Mouse (Mus musculus) right cerebral cortex, adult 18-20 months (tissue): Measurements from ENCODE around the gene Siva1.

Experiments
- DNase-seq: peaks from one replicate; pipeline ENCODE4 v3.0.0; 2022; ENCODE audit warnings: mixed read lengths

Gene Siva1

GRCm38 (mm10) chr12:112625700-112626099 lies 18.8 kb upstream of the Siva1 start:
- no peak for DNase-seq

DNA sequence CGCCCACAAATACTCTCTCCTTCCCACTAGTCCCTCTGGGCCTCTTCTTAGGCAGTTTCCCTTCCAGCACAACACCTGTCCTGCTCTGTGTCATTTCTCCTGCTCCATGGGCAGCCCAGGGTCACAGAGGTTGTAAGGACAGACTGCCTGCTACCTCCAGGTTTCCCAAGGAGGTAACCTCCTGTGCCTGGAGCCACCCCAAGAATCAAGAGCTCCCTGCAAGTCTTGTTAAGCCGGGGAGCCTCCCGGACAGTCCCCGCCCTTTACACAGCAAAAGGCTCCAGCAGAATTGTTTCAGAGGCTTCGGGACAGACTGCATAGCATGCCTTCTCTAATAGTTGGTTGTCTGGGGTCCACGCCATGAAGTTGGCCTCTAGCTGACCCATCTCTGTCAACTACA lies 18.0 kb upstream of the Siva1 start:
- DNase-seq, result no peak

GRCm38 (mm10) chr12:112627097-112627881 lies 17.2 kb upstream of the Siva1 start:
- DNase-seq, result no peak

DNA sequence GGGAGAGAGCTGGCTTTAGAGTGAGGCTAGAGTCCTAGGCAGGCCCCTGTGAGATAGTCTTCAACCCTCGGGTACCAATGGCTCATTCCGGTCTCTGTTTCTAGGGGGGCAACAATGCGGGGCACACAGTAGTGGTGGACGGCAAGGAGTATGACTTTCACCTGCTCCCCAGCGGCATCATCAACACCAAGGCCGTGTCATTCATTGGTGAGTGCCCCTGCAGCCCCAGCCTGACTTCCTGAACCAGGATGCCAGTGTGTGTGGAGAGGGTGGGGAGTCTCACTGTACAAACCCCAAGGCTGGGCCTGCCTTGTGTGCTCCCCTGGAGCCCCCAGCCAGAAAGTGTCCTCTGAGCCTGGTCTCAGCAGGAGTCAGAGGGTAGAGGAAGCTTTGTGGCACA lies 16.3 kb upstream of the Siva1 start:
- no peak for DNase-seq

DNA sequence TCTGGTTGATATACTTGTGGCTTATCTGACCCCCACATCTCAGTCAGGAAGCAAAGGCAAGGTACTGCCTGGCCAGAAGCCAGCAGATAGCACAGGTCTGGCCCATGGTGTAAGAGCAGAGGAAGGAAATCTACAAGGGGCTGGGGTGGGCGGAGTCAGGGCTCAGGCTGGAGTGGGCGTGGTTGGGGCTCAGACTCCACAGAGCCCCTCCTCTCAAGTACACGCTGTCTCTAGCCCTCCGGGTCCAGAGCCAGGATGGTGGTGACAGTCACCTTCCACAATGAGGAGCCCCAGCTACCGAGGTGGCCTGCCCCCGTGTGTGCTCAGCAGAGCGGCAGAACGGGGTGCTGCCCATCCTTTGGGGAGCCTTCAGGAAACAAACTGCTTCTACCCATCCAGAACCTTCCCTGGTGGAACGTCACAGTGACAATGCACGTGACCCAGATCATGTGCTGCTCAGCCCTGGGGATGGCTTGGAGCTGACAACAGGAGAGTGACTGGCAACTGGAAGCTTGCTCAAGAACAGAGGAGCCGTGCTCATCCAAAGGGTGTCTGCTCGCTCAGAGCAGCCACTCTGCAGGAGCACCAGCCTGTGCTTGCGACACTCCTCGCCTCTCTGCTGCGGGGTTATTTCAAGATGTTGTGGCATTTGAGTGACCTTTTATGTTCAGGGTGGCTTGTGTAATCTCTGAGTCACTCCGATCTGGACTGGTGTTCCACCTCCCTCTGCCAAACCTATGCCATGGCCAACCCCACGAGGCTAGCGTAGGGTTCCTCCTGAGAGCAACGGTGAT lies 15.4 kb upstream of the Siva1 start:
- DNase-seq, result peak; percentile 65

DNA sequence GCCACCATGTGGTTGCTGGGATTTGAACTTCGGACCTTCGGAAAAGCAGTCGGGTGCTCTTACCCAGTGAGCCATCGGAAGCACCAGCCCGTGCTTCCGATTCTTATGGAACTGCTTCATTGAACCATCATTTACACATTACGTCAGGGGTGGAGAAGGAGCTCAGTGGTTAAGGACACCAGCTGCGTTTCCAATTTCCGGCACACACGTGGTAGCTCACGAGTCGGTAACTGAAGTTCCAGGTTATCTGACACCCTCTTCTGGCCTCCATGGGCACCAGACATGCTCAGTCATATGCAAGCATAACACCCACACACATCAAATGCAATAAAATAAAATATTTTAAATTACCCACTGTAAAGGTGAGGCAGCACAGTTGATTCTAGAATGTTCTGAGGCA lies 14.4 kb upstream of the Siva1 start:
- DNase-seq, result no peak

- no peak for DNase-seq
Measured at GRCm38 (mm10) chr12:112630796-112631195, 13.7 kb upstream of the Siva1 start.

GRCm38 (mm10) chr12:112631472-112631871 lies 13.0 kb upstream of the Siva1 start:
- DNase-seq, result no peak

DNA sequence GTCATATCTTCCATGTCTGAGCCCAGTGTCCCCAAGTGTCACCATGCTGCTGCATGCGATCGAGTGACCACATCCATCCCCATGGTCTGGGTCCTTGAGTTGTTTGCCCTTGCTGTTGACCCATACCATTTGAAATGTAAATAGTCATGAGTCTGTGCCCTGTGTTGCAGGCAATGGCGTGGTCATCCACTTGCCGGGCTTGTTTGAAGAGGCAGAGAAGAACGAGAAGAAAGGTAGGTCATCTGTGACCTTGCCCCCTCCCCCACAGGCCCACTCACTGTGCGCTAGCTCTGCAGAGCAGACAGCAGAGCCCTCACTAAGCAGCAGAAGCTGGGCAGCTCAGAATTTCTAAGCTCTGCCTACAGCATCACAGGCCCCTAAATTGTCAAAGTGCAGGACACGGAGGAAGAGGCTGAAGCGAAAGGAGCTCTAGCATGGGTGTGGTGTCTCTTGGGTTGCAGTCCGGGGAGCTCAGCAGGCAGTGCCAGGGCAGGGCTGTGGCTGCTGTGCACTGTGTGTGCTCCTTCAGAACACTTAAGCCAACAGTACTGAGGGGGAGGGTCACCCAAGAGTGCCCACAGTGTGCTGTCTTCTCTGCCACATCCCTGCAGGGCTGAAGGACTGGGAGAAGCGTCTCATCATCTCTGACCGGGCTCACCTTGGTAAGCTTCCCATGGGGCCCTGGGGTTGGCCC lies 12.2 kb upstream of the Siva1 start:
- DNase-seq, result no peak

- DNase-seq, result no peak
Measured at GRCm38 (mm10) chr12:112632907-112633306, 11.6 kb upstream of the Siva1 start.

- no peak for DNase-seq
Measured at GRCm38 (mm10) chr12:112633686-112634085, 10.8 kb upstream of the Siva1 start.

GRCm38 (mm10) chr12:112639526-112639925 lies 5.0 kb upstream of the Siva1 start:
- no peak for DNase-seq

DNA sequence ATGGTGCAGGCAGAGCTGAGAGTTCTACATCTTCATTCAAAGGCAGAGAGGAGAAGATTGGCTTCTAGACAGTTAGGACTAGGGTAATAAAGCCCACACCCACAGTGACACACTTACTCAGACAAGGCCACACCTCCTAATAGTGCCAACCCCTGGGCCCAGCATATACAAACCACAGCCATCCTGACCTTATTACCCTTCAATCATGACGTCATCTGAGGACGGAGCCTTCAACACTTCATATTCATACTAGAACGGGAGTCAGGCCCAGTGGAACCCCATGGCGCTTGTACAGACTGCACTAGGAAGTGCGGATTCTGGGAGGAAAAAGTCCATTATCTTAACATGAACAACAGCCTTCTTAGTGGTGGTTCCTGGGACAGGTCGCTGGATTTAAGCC lies 1.4 kb upstream of the Siva1 start:
- no peak for DNase-seq

DNA sequence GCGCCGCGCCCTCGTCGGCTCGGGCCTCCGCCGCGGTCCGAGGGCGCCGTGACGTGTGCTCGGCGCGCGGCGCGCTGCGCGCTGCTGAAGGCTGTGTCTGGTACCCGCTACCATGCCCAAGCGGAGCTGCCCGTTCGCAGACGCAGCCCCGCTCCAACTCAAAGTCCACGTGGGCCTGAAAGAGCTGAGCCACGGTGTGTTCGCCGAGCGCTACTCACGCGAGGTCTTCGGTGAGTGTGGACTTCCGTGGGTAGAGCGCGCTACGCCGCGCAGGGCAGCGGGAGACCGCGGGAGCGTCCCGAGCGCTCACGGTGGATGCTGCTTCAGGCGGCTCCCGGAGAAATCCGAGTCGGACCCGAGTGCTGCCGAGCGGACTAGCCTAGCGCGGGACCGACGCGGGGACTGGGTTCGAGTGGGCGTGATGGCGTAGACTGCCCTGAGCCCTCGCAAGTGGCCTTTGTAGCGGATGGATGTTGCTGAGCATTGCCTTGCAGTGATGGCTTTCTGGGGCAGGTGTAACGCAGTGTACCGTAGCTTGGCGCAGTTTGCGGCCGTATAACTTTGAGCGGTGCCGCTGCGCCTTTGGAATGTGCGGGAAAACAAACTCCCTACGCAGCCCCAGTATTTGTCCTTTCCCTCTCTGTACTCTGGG lies 502 bp downstream of the Siva1 start:
- DNase-seq, result peak; percentile 61

- DNase-seq, result no peak
Measured at GRCm38 (mm10) chr12:112646139-112646538, 1.7 kb downstream of the Siva1 start.

- DNase-seq, result no peak
Measured at GRCm38 (mm10) chr12:112648081-112648480, 3.6 kb downstream of the Siva1 start.

GRCm38 (mm10) chr12:112651778-112652439 lies 7.4 kb downstream of the Siva1 start:
- DNase-seq, result no peak

- peak; percentile 84 for DNase-seq
Measured at GRCm38 (mm10) chr12:112653157-112653824, 8.8 kb downstream of the Siva1 start.

DNA sequence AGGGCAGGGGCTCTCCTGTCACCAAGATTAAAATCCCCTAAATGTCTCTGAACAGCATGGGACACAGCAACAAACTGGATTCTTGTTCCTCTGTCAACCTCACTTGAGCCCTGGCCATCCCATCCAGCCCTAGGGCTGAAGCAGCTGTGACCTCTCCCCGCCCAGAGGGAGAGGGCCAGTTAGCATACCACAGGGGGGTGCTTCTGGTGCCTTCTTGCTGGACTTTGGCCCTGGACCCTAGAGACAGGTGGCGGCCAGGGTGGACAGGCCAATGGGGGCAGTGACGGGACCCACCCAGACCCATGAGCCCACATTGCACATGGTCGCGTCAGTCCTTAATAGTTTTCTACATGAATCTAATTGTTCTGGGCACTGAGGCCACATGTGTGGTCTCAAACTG lies 9.6 kb downstream of the Siva1 start:
- no peak for DNase-seq

DNA sequence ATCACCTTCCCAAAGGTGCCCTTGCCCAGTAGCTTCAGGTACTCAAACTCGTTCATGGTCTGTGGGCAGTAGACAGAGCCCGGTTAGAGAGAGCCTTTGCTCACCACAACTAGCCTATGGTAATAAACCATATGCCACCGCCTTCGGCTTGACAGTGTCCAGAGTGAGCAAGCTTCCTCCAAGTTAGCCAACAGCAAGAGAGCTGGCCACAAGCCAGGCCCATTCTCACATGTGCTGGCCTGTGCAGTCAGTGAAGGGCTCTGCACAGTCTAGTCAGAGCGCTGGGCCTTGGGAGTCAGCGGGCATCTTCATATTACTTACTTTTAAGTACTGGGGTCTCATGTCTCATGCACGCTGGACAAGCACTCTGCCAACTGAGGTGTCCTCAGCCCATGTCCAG lies 14.1 kb downstream of the Siva1 start:
- no peak for DNase-seq

DNA sequence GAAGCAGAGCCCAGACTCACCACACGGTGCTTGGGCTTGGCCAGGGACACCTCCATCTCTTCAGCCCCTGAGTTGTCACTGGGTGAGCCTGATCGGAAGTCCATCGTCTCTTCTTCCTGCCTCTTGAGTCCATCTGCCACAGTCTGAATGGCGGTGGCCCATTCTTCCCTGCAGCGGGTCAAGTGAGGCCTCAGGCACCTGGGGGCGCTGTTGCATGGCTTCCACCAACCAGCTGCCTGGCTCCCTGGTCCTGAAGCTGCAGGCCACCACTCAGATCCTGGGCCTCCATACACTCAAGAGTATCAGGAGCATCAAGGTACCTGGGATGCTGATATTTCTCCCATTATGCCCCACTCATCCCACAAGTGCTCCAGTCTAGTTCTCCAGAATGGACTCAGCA lies 14.6 kb downstream of the Siva1 start:
- peak; percentile 60 for DNase-seq
